Mouse (Mus musculus) cerebellum, adult 2 months (tissue): Measurements from ENCODE around the gene Gpt2. TPM values are rescaled to one million over a fixed set of nuclear protein-coding genes. Genes with fewer than 3 reads are reported as not detected.

ENCODE experiments used
- DNase-seq, 2 experiments: peaks; one replicate each; pipeline ENCODE4 v3.0.0; 2021
- H3K27ac ChIP-seq: fragments of 200-500 bp; 2 replicates; pipeline ENCODE4 v1.5.1; 2012; ENCODE audit warnings: low read length, control low read depth, inconsistent platforms; ENCODE audit not compliant: insufficient read depth
- H3K27me3 ChIP-seq: fragments of 200-500 bp; 2 replicates; pipeline ENCODE4 v1.6.1; 2012; ENCODE audit warnings: inconsistent platforms, mild to moderate bottlenecking, low read length, moderate library complexity; ENCODE audit not compliant: control insufficient read depth, insufficient read depth
- H3K4me1 ChIP-seq: fragments of 200-500 bp; 2 replicates; pipeline ENCODE4 v1.6.1; 2011; ENCODE audit warnings: low read length; ENCODE audit not compliant: control insufficient read depth, insufficient read depth
- H3K4me3 ChIP-seq: fragments of 200-500 bp; replicated peaks from 2 replicates; pipeline ENCODE3; 2011; ENCODE audit warnings: mild to moderate bottlenecking, low read depth, low read length, control low read depth; ENCODE audit not compliant: insufficient read depth
- CTCF ChIP-seq: fragments of 200-500 bp; IDR thresholded peaks from 2 replicates; pipeline ENCODE4 v1.5.1; 2011; ENCODE audit warnings: low read depth, mild to moderate bottlenecking, control low read depth, low read length, moderate library complexity, borderline replicate concordance; ENCODE audit not compliant: insufficient read depth
- POLR2A ChIP-seq: fragments of 200-500 bp; IDR thresholded peaks from 2 replicates; pipeline ENCODE4 v1.6.1; 2011; ENCODE audit warnings: low read length, control low read depth, borderline replicate concordance; ENCODE audit not compliant: insufficient read depth
- WGBS: fragments of 180-500 bp; shearing (Covaris S2); methylation state at CpG from one replicate; pipeline ENCODE4 v1.1.7; 2018; 5-methylcytosine and 5-hydroxymethylcytosine counted together
- polyA plus RNA-seq: library from polyadenylated mRNA; depleted of rRNA; stranded (reverse); fragments of >200 nt; gene quantifications from 2 replicates; pipeline ENCODE4 v1.2.3, GENCODE M21; 2012

Gpt2 gene
- polyA plus RNA-seq, 1 experiment = 40.5 TPM

DNA sequence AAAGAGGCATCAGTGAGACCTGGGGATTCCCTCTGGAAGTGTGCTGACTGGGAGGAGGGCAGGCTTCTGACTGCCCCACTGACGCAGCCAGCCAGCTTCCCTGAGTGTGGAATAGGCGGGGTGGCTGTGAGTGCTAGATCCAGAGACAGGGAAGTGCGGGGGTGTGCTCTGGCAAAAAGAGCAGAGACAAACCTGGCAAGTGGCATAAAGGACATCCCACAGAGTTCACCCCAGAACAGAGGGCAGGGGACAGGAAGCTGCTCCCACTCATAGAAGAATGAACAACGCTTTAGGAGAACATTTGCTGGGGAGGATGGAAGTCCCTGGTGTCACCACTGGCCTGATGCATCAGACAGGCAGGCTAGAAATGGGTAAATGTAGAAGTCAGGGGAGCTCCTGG is 25.0 kb downstream of the Gpt2 start:
- Histone ChIP-seq H3K4me1 (no peaks in the 10 kb centered on the region), H3K4me3 (no peak overlapping the region), H3K27ac (no peak overlapping the region), H3K27me3 (no peaks in the 10 kb centered on the region)
- TF ChIP-seq CTCF = no peak
- no peak for TF ChIP-seq POLR2A
- WGBS = 73% methylated on average over 4 of the region's 4 CpGs
- no peak for DNase-seq

DNA sequence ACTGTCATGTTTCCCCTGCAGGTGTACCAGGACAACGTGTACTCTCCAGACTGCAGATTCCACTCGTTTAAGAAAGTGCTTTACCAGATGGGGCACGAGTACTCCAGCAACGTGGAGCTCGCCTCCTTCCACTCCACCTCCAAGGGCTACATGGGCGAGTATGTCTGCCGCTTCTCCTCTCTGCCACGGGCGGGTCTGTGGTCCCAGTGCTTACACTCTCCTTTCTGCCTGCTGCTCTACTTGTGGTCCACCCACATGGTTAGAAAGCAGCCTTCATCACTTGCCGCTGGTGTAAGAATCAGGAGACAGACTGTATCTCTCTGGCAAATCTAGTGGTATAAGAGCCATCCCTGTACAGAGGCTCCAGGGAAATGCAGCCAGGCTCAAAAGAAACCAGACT is 25.6 kb downstream of the Gpt2 start:
- Histone ChIP-seq H3K27me3 (no peaks in the 10 kb centered on the region), H3K4me1 (no peaks in the 10 kb centered on the region), H3K27ac (no peak overlapping the region), H3K4me3 (no peak overlapping the region)
- TF ChIP-seq CTCF (no peak), POLR2A (no peak)
- DNase-seq = no peak
- WGBS = 93% methylated on average over 10 of the region's 10 CpGs

DNA sequence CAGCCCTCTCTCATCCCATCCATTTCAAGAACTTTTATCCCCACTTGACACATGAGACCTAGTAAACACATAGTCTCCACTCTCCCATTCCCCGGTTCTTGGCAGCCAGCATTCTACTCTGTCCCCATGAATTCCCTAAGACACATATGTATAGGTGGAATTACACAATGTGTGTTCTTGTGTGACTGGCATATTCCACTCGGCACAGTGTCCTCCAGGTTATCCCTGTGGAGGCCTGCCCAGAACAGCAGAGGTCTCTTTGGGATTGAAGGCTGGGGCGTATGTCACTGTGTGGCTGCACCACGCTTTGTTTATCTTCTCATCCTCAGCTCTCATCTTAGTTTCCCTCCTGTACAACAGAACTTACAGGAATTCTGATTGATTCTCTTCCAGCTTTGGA is 28.2 kb downstream of the Gpt2 start:
- no peak for DNase-seq
- no peak for TF ChIP-seq POLR2A
- no peak for TF ChIP-seq CTCF
- Histone ChIP-seq H3K4me1 (no peaks in the 10 kb centered on the region), H3K27ac (no peak overlapping the region), H3K27me3 (no peaks in the 10 kb centered on the region), H3K4me3 (no peak overlapping the region)
- WGBS = 93% methylated on average over 4 of the region's 4 CpGs

DNA sequence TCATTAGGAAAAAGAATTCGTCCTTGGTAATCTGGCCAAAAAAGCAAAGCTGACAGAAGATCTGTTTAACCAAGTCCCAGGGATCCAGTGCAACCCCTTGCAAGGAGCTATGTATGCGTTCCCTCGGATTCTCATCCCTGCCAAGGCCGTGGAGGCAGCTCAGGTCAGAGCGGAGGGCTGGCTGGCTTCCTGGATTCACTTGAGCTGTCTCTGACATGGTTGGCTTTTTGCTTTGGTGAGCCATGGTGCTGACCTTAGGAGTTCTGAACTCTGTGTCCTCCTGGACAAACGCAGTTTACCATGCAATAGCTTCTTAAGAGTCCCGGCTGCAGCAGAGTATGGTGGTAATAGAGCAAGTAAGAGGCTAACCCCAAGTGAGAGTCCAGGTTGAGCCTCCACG is 29.0 kb downstream of the Gpt2 start:
- Histone ChIP-seq H3K4me1 (no peaks in the 10 kb centered on the region), H3K27ac (no peak overlapping the region), H3K27me3 (no peaks in the 10 kb centered on the region), H3K4me3 (no peak overlapping the region)
- DNase-seq = no peak
- no peak for TF ChIP-seq CTCF
- no peak for TF ChIP-seq POLR2A
- 86% methylated on average over 8 of the region's 8 CpGs for WGBS

DNA sequence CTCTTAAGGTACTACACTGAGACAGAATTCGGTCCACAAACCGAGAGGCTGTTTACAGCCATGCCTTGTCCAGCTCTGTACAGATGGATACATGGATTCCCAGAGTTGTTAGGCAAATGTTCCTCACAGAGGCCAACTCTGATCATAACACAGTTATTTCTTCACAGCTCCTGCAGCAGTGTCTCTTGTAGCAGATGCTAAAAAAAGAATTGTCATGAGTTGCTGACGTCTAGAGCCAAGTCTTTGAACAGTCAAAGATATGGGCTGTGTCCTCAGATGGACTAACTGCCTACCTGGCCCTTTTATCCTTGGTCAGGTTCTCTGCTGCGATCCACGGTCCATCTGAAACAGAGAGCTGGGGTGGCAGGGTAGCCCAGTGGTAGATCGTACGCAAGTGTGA is 31.7 kb downstream of the Gpt2 start:
- no peaks in the 10 kb centered on the region for H3K4me1 ChIP-seq
- 93% methylated on average over 7 of the region's 7 CpGs for WGBS
- no peak for TF ChIP-seq CTCF
- H3K4me3 ChIP-seq = no peak overlapping the region
- H3K27ac ChIP-seq = no peak overlapping the region
- no peak for DNase-seq
- H3K27me3 ChIP-seq = no peaks in the 10 kb centered on the region

DNA sequence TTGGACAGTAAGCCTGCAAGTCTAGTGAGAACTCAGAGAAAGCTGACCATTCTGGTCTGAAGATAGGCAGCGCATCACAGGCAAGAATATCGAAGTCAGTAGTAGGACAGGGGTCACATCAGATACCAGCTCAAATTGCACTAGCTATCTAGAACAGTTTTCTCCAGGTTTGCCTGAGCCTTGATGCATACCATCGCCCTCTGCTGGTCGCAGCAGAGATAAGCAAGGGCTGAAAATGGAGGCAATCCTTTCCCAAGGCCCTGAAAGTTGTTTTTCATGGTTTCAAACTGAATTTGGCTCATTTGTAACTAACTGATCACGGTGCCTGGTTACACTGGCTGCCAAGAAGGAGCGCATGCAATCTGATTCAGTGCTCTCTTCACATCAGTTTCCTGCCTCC is 33.7 kb downstream of the Gpt2 start:
- 27% methylated on average over 6 of the region's 6 CpGs for WGBS
- no peak overlapping the region for H3K4me3 ChIP-seq
- H3K27me3 ChIP-seq = no peaks in the 10 kb centered on the region
- no peak overlapping the region for H3K27ac ChIP-seq
- DNase-seq = peak; percentile 38 to 53
- TF ChIP-seq POLR2A (no peak), CTCF (peak; percentile 88)
- no peaks in the 10 kb centered on the region for H3K4me1 ChIP-seq

DNA sequence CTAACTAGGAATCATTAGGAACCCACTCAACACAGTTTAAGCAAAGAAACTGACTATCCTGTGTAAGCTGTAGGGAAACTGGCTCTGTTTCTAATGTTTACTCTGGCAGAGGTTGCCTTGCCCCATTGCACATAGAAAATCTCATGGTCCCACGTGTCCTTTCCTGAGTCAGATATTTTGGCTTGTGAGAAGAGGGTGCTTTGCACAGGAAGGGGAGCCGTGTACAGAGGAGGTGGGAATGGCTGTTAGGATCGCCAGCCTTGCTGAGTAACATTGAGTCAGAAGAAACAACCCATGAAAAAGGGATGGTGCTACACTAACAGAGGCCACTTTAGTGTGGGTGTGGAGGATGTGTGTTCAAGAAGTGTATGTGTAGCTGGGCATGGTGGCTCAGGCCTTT is 36.6 kb downstream of the Gpt2 start:
- no peak overlapping the region for H3K4me3 ChIP-seq
- H3K27me3 ChIP-seq = no peaks in the 10 kb centered on the region
- no peaks in the 10 kb centered on the region for H3K4me1 ChIP-seq
- 74% methylated on average over 3 of the region's 3 CpGs for WGBS
- TF ChIP-seq POLR2A = no peak
- no peak for DNase-seq
- no peak overlapping the region for H3K27ac ChIP-seq

DNA sequence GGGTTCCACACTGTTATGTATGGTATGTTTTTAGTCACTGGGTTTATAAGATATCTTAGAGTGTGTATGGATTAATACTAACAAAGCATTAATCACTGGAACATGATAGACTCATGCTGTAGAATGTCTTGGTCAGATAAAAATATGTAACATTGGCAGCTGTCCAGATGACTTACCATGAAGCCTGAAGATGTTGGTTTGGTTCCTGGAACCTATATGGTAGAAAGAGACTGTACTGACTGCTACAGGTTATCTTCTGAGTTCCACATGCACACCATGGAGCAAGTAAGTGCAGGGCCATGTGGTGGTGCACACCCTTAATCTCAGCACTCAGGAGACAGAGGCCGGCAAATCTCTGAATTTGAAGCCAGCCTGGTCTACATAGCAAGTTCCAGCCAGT is 38.3 kb downstream of the Gpt2 start:
- Histone ChIP-seq H3K27ac (no peak overlapping the region), H3K27me3 (no peaks in the 10 kb centered on the region), H3K4me3 (no peak overlapping the region), H3K4me1 (no peaks in the 10 kb centered on the region)
- DNase-seq = no peak
- TF ChIP-seq CTCF (no peak), POLR2A (no peak)
- 94% methylated on average over 1 of the region's 1 CpGs for WGBS

DNA sequence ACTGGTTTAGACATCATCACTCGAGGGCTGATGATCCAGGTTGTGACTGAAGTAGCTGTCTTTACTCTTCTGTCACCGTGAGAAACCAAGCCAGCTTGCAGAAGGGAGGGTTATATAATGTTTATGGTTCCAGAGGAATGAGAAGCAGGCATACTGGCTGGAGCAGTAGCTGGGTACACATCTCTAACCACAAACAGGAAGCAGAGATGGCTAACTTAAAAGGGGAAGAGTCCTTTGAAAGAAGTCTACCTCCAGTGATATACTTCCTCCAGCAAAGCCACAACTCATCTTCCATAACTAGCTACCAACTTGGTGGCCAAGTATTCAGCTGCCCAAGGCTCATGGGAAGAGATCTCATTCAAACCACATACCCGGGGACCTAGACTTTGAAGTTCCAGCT is 39.1 kb downstream of the Gpt2 start:
- DNase-seq = no peak

More for the DNA sequence above, 39.1 kb downstream of the Gpt2 start:
- Histone ChIP-seq H3K27me3 (no peaks in the 10 kb centered on the region), H3K4me1 (no peaks in the 10 kb centered on the region), H3K27ac (no peak overlapping the region), H3K4me3 (no peak overlapping the region)
- 90% methylated on average over 3 of the region's 3 CpGs for WGBS
- TF ChIP-seq POLR2A = no peak
- TF ChIP-seq CTCF = no peak
